Mouse (Mus musculus) ES-E14 (cell line): ENCODE measurements around the gene Hspb11. TPM values are rescaled to one million over a fixed set of nuclear protein-coding genes. Genes with fewer than 3 reads are reported as not detected.
A peak's percentile ranks its signal among the peaks of the same experiment; 100 is the strongest.

ENCODE experiments used
- DNase-seq: peaks from one replicate; pipeline ENCODE4 v3.0.0-alpha.2; 2013; ENCODE audit warnings: low read depth, low spot score
- H3K27ac ChIP-seq: 2 replicates; pipeline ENCODE4 v1.5.1; 2012; ENCODE audit warnings: low read depth, mild to moderate bottlenecking, low read length, moderate library complexity, mixed read lengths; ENCODE audit not compliant: poor library complexity, insufficient read depth, severe bottlenecking
- H3K36me3 ChIP-seq: 2 replicates; pipeline ENCODE4 v1.6.1; 2012; ENCODE audit warnings: mild to moderate bottlenecking, low read length, moderate library complexity, mixed read lengths; ENCODE audit not compliant: control insufficient read depth, poor library complexity, insufficient read depth, severe bottlenecking
- H3K4me1 ChIP-seq, 2 experiments: fragments of 150-350 bp in 1 of 2; sonication (generic) in 1 of 2; 2 replicates each; pipeline ENCODE4 v1.6.1; 2012; ENCODE audit warnings: low read length in 2 of 2, mild to moderate bottlenecking in 1 of 2, mixed read lengths in 1 of 2; ENCODE audit not compliant: control insufficient read depth in 2 of 2, insufficient read depth in 2 of 2, poor library complexity in 1 of 2
- H3K4me3 ChIP-seq, 2 experiments: fragments of 150-350 bp in 1 of 2; sonication (generic) in 1 of 2; 2 replicates each; pipeline ENCODE4 v1.5.1; 2012; ENCODE audit warnings: low read length in 2 of 2, low read depth in 1 of 2, mild to moderate bottlenecking in 1 of 2, mixed read lengths in 1 of 2; ENCODE audit not compliant: insufficient read depth in 1 of 2, poor library complexity in 1 of 2, severe bottlenecking in 1 of 2
- H3K9ac ChIP-seq: 2 replicates; pipeline ENCODE4 v1.6.1; 2012; ENCODE audit warnings: low read depth, mild to moderate bottlenecking, low read length, mixed read lengths; ENCODE audit not compliant: poor library complexity, insufficient read depth, severe bottlenecking
- H3K9me3 ChIP-seq: fragments of 150-350 bp; sonication (generic); 2 replicates; pipeline ENCODE4 v1.6.1; 2012; ENCODE audit warnings: low read depth, mild to moderate bottlenecking, low read length; ENCODE audit not compliant: control insufficient read depth, insufficient read depth
- CHD2 ChIP-seq: IDR thresholded peaks from 2 replicates; pipeline ENCODE4 v1.6.1; 2014; ENCODE audit warnings: mild to moderate bottlenecking, low read depth, low read length, inconsistent platforms
- HCFC1 ChIP-seq: IDR thresholded peaks from 2 replicates; pipeline ENCODE4 v1.6.1; 2012; ENCODE audit warnings: low read length, inconsistent platforms, borderline replicate concordance; ENCODE audit not compliant: insufficient read depth
- MAFK ChIP-seq: IDR thresholded peaks from 2 replicates; pipeline ENCODE4 v1.6.1; 2014; ENCODE audit warnings: mild to moderate bottlenecking, low read depth, low read length, inconsistent platforms; ENCODE audit not compliant: insufficient read depth
- ZC3H11A ChIP-seq: IDR thresholded peaks from 2 replicates; pipeline ENCODE4 v1.6.1; 2012; ENCODE audit warnings: low read depth, mild to moderate bottlenecking, inconsistent platforms, low read length, borderline replicate concordance
- ZNF384 ChIP-seq: IDR thresholded peaks from 2 replicates; pipeline ENCODE4 v1.6.1; 2012; ENCODE audit warnings: low read depth, low read length, inconsistent platforms
- in situ Hi-C, 2 experiments: fragments of 600-800 bp; cut with MboI; formaldehyde crosslinking; loops; one replicate each; pipeline ENCODE4 v1.15.1; 2025; ENCODE audit warnings: low sequenced_read_pairs in 2 of 2, inconsistent platforms in 1 of 2; ENCODE audit not compliant: unreplicated experiment in 2 of 2
- total RNA-seq: library from RNA; depleted of rRNA; stranded (reverse); fragments of 300-350 nt; gene quantifications from 2 replicates; pipeline ENCODE4 v1.2.3, GENCODE M21; 2012

Hspb11 gene
- total RNA-seq, 1 experiment = 9.4 TPM

GRCm38 (mm10) chr4:107313690-107314478 lies 60.5 kb downstream of the Hspb11 start, which contains the start of gene Yipf1:
Gene Yipf1, plus strand, starts transcription at chr4:107314363.
- Histone ChIP-seq H3K4me3 (peak within 1 kb of the TSS; percentile 80 to 88), H3K4me1 (0 out of 4 replicates have a peak, but pooled peaks cover 0 to 5% of the 10 kb centered on the region in 2 experiments), H3K36me3 (peaks cover 2% of the 10 kb centered on the region; the same call in 1 of the 2 replicates), H3K27ac (no peak within 1 kb of the TSS), H3K9me3 (no peaks in the 10 kb centered on the region), H3K9ac (peak within 1 kb of the TSS; percentile 74)
- no peak for TF ChIP-seq HCFC1
- TF ChIP-seq MAFK = no peak
- no peak for TF ChIP-seq CHD2
- TF ChIP-seq ZC3H11A = no peak
- TF ChIP-seq ZNF384 = no peak
- in situ Hi-C loops = no loop called here
- DNase-seq = peak; percentile 60

- in situ Hi-C loops = no loop called here
- Histone ChIP-seq H3K9ac (peak overlapping the region; percentile 74), H3K36me3 (peaks cover 2% of the 10 kb centered on the region; the same call in 1 of the 2 replicates), H3K4me3 (peak overlapping the region; percentile 80 to 88), H3K27ac (no peak overlapping the region), H3K4me1 (0 out of 4 replicates have a peak, but pooled peaks cover 0 to 5% of the 10 kb centered on the region in 2 experiments), H3K9me3 (no peaks in the 10 kb centered on the region)
- no peak for DNase-seq
- no peak for TF ChIP-seq ZNF384
- TF ChIP-seq ZC3H11A = no peak
- TF ChIP-seq HCFC1 = no peak
- TF ChIP-seq CHD2 = no peak
- no peak for TF ChIP-seq MAFK
These were observed 61.0 kb downstream of the Hspb11 start for GRCm38 (mm10) chr4:107314479-107314805.

GRCm38 (mm10) chr4:107318646-107319045 lies 65.3 kb downstream of the Hspb11 start:
- H3K4me1 ChIP-seq = 0 out of 4 replicates have a peak, but pooled peaks cover 0 to 2% of the 10 kb centered on the region in 2 experiments
- H3K9me3 ChIP-seq = no peaks in the 10 kb centered on the region
- H3K36me3 ChIP-seq = peaks cover 2% of the 10 kb centered on the region; the same call in 1 of the 2 replicates
- TF ChIP-seq ZC3H11A (no peak), CHD2 (no peak), MAFK (no peak), ZNF384 (no peak), HCFC1 (no peak)
- no peak overlapping the region for H3K9ac ChIP-seq
- no peak for DNase-seq
- no peak overlapping the region for H3K4me3 ChIP-seq
- no peak overlapping the region for H3K27ac ChIP-seq
- in situ Hi-C loops = no loop called here

GRCm38 (mm10) chr4:107321041-107321440 lies 67.6 kb downstream of the Hspb11 start:
- H3K4me3 ChIP-seq = no peak overlapping the region
- no peak overlapping the region for H3K9ac ChIP-seq
- H3K27ac ChIP-seq = no peak overlapping the region
- H3K9me3 ChIP-seq = no peaks in the 10 kb centered on the region
- H3K36me3 ChIP-seq = peaks cover 2% of the 10 kb centered on the region; the same call in 1 of the 2 replicates
- no peak for TF ChIP-seq ZC3H11A
- no peak for TF ChIP-seq MAFK
- no peak for TF ChIP-seq CHD2
- TF ChIP-seq HCFC1 = no peak
- no peak for TF ChIP-seq ZNF384
- no peak for DNase-seq
- in situ Hi-C loops = no loop called here
- no peaks in the 10 kb centered on the region for H3K4me1 ChIP-seq
